Mouse (Mus musculus) small intestine, adult 2 months (tissue): ENCODE results near the gene Klf6. TPM values are rescaled to one million over a fixed set of nuclear protein-coding genes. Genes with fewer than 3 reads are reported as not detected.

ENCODE experiments used
- H3K27ac ChIP-seq: fragments of 200-500 bp; 2 replicates; pipeline ENCODE4 v1.5.1; 2012; ENCODE audit warnings: low read depth, low read length, control low read depth, inconsistent platforms; ENCODE audit not compliant: insufficient read depth
- H3K27me3 ChIP-seq: fragments of 200-500 bp; 2 replicates; pipeline ENCODE4 v1.6.1; 2012; ENCODE audit warnings: mild to moderate bottlenecking, moderate library complexity, low read length, inconsistent platforms; ENCODE audit not compliant: control insufficient read depth, insufficient read depth
- H3K36me3 ChIP-seq: fragments of 200-500 bp; 2 replicates; pipeline ENCODE4 v1.6.1; 2012; ENCODE audit warnings: mild to moderate bottlenecking, low read length, control low read depth, inconsistent platforms; ENCODE audit not compliant: control insufficient read depth, insufficient read depth
- H3K4me1 ChIP-seq: fragments of 200-500 bp; 2 replicates; pipeline ENCODE4 v1.6.1; 2012; ENCODE audit warnings: low read length, inconsistent platforms, mixed read lengths; ENCODE audit not compliant: control insufficient read depth, insufficient read depth, insufficient read length
- H3K4me3 ChIP-seq: fragments of 200-500 bp; 2 replicates; pipeline ENCODE4 v1.5.1; 2012; ENCODE audit warnings: low read depth, mild to moderate bottlenecking, control low read depth, inconsistent platforms, low read length, moderate library complexity
- CTCF ChIP-seq: fragments of 200-500 bp; IDR thresholded peaks from 2 replicates; pipeline ENCODE4 v1.5.1; 2012; ENCODE audit warnings: low read depth, mild to moderate bottlenecking, control low read depth, inconsistent platforms, low read length, moderate library complexity, mixed read lengths; ENCODE audit not compliant: insufficient replicate concordance, insufficient read length; ENCODE audit errors: extremely low read depth
- POLR2A ChIP-seq: fragments of 200-500 bp; IDR thresholded peaks from 2 replicates; pipeline ENCODE4 v1.6.1; 2012; ENCODE audit warnings: low read depth, mild to moderate bottlenecking, control low read depth, inconsistent platforms, low read length, moderate library complexity
- WGBS: fragments of 180-500 bp; shearing (Covaris S2); methylation state at CpG from one replicate; pipeline ENCODE4 v1.1.7; 2018; 5-methylcytosine and 5-hydroxymethylcytosine counted together
- polyA plus RNA-seq: library from polyadenylated mRNA; depleted of rRNA; stranded (reverse); fragments of >200 nt; gene quantifications from 2 replicates; pipeline ENCODE4 v1.2.3, GENCODE M21; 2012

The Klf6 gene
- polyA plus RNA-seq, 1 experiment = 44.5 TPM

GRCm38 (mm10) chr13:5863408-5863891, 2.2 kb downstream of the Klf6 start:
- peak overlapping the region; percentile 95 for H3K27ac ChIP-seq
- H3K4me1 ChIP-seq = peaks cover 15% of the 10 kb centered on the region
- no peaks in the 10 kb centered on the region for H3K27me3 ChIP-seq
- under 1% methylated on average over 5 of the region's 5 CpGs for WGBS
- H3K36me3 ChIP-seq = peaks cover 39% of the 10 kb centered on the region
- TF ChIP-seq POLR2A = no peak
- peak overlapping the region; percentile 91 for H3K4me3 ChIP-seq

GRCm38 (mm10) chr13:5864265-5865097, 3.2 kb downstream of the Klf6 start:
- H3K36me3 ChIP-seq = peaks cover 45% of the 10 kb centered on the region
- H3K4me1 ChIP-seq = peaks cover 15% of the 10 kb centered on the region
- H3K27me3 ChIP-seq = no peaks in the 10 kb centered on the region
- peak overlapping the region; percentile 95 for H3K27ac ChIP-seq
- TF ChIP-seq CTCF (no peak), POLR2A (no peak)
- H3K4me3 ChIP-seq = peak overlapping the region; percentile 46
- WGBS = 25% methylated on average over 10 of the region's 10 CpGs

GRCm38 (mm10) chr13:5865098-5865415, 3.8 kb downstream of the Klf6 start:
- Histone ChIP-seq H3K4me3 (peak overlapping the region; percentile 46), H3K27ac (peak overlapping the region; percentile 95), H3K27me3 (no peaks in the 10 kb centered on the region), H3K4me1 (peaks cover 15% of the 10 kb centered on the region), H3K36me3 (peaks cover 50% of the 10 kb centered on the region)
- WGBS = 87% methylated on average over 9 of the region's 9 CpGs
- TF ChIP-seq CTCF = no peak

GRCm38 (mm10) chr13:5866091-5866490, 4.8 kb downstream of the Klf6 start:
- H3K36me3 ChIP-seq = peaks cover 50% of the 10 kb centered on the region
- TF ChIP-seq POLR2A (no peak), CTCF (no peak)
- H3K4me3 ChIP-seq = no peak overlapping the region
- 83% methylated on average over 6 of the region's 6 CpGs for WGBS
- H3K27ac ChIP-seq = peak overlapping the region; percentile 95
- H3K4me1 ChIP-seq = peaks cover 13% of the 10 kb centered on the region
- H3K27me3 ChIP-seq = no peaks in the 10 kb centered on the region

GRCm38 (mm10) chr13:5866532-5866931, 5.2 kb downstream of the Klf6 start:
- 95% methylated on average over 5 of the region's 5 CpGs for WGBS
- H3K27me3 ChIP-seq = no peaks in the 10 kb centered on the region
- no peak overlapping the region for H3K4me3 ChIP-seq
- TF ChIP-seq CTCF = no peak
- H3K4me1 ChIP-seq = peaks cover 13% of the 10 kb centered on the region
- 0 out of 2 replicates have a peak overlapping the region, but pooled peaks have one; percentile 95 for H3K27ac ChIP-seq
- peaks cover 50% of the 10 kb centered on the region for H3K36me3 ChIP-seq

- Histone ChIP-seq H3K36me3 (peaks cover 50% of the 10 kb centered on the region), H3K4me1 (peaks cover 13% of the 10 kb centered on the region), H3K4me3 (no peak overlapping the region), H3K27ac (no peak overlapping the region), H3K27me3 (no peaks in the 10 kb centered on the region)
- TF ChIP-seq CTCF = no peak
- TF ChIP-seq POLR2A = no peak
- WGBS = 90% methylated on average over 8 of the region's 8 CpGs
Observed at GRCm38 (mm10) chr13:5868376-5868775, 7.1 kb downstream of the Klf6 start.

- WGBS = 56% methylated on average over 5 of the region's 5 CpGs
- Histone ChIP-seq H3K27me3 (no peaks in the 10 kb centered on the region), H3K4me1 (peaks cover 11% of the 10 kb centered on the region), H3K36me3 (peaks cover 50% of the 10 kb centered on the region), H3K4me3 (no peak overlapping the region), H3K27ac (peak overlapping the region; percentile 47; the same call in 1 of the 2 replicates)
- no peak for TF ChIP-seq CTCF
- TF ChIP-seq POLR2A = no peak
Observed at GRCm38 (mm10) chr13:5869433-5869832, 8.2 kb downstream of the Klf6 start.
